Mouse (Mus musculus) heart, embryonic 14.5 days (tissue): ENCODE data around the gene Gstt3. TPM values are rescaled to one million over a fixed set of nuclear protein-coding genes. Genes with fewer than 3 reads are reported as not detected.
A peak's percentile ranks its signal among the peaks of the same experiment; 100 is the strongest.
"Not testable (repeated sequence)": the region's sequence is repeated elsewhere in the genome, so short reads cannot be mapped to it uniquely, and the experiment has no call there.

Source experiments
- ATAC-seq: fragments of 200-750 bp; cut with Nextera tagmentation; 2 replicates; pipeline ENCODE4 v1.8.0; 2017; ENCODE audit warnings: low read depth, moderate TSS enrichment; ENCODE audit not compliant: insufficient number of reproducible peaks, insufficient read depth, low FRiP score
- H3K27ac ChIP-seq, 2 experiments: fragments of 200-500 bp in 1 of 2; fragments of 300-500 bp in 1 of 2; sonication (generic) in 1 of 2; replicated peaks in 1 of 2; 2 replicates each; pipeline ENCODE4 v1.5.1; 2012 to 2014; ENCODE audit warnings: low read depth in 2 of 2, low read length in 2 of 2, control low read depth in 1 of 2, mild to moderate bottlenecking in 1 of 2, mixed read lengths in 1 of 2; ENCODE audit not compliant: control insufficient read depth in 1 of 2, insufficient read depth in 1 of 2
- H3K27me3 ChIP-seq: fragments of 300-500 bp; sonication (generic); 2 replicates; pipeline ENCODE4 v1.6.1; 2014; ENCODE audit warnings: mild to moderate bottlenecking, low read length, control low read depth; ENCODE audit not compliant: control insufficient read depth, insufficient read depth
- H3K36me3 ChIP-seq: fragments of 300-500 bp; sonication (generic); 2 replicates; pipeline ENCODE4 v1.6.1; 2014; ENCODE audit warnings: mild to moderate bottlenecking, control low read depth, low read length, mixed read lengths; ENCODE audit not compliant: control insufficient read depth, insufficient read depth
- H3K4me1 ChIP-seq, 2 experiments: fragments of 200-500 bp in 1 of 2; fragments of 300-500 bp in 1 of 2; sonication (generic) in 1 of 2; 2 replicates each; pipeline ENCODE4 v1.6.1; 2012 to 2014; ENCODE audit warnings: low read length in 2 of 2, control low read depth in 1 of 2, mixed read lengths in 1 of 2; ENCODE audit not compliant: control insufficient read depth in 2 of 2, insufficient read depth in 2 of 2
- H3K4me2 ChIP-seq: fragments of 300-500 bp; sonication (generic); 2 replicates; pipeline ENCODE4 v1.6.1; 2014; ENCODE audit warnings: mild to moderate bottlenecking, low read length
- H3K4me3 ChIP-seq, 2 experiments: fragments of 200-500 bp in 1 of 2; fragments of 300-500 bp in 1 of 2; sonication (generic) in 1 of 2; 2 replicates each; pipeline ENCODE4 v1.5.1; 2012 to 2014; ENCODE audit warnings: low read length in 2 of 2, mild to moderate bottlenecking in 2 of 2, control low read depth in 1 of 2, low read depth in 1 of 2, moderate library complexity in 1 of 2; ENCODE audit not compliant: control insufficient read depth in 1 of 2, insufficient read depth in 1 of 2
- H3K9ac ChIP-seq: fragments of 300-500 bp; sonication (generic); 2 replicates; pipeline ENCODE4 v1.6.1; 2014; ENCODE audit warnings: mild to moderate bottlenecking, low read length
- H3K9me3 ChIP-seq: fragments of 300-500 bp; sonication (generic); 2 replicates; pipeline ENCODE4 v1.6.1; 2016; ENCODE audit warnings: low read length, control low read depth; ENCODE audit not compliant: control insufficient read depth
- WGBS: fragments of 180-500 bp; shearing (Covaris S2); extraction: QIAGEN DNeasy Blood & Tissue Kit; methylation state at CpG from one replicate; pipeline ENCODE4 v1.1.7; 2014; 5-methylcytosine and 5-hydroxymethylcytosine counted together
- polyA plus RNA-seq: library from polyadenylated mRNA; unstranded; fragments of >200 nt; fragmentation: Nextera tagmentation; extraction: Ambion mirVana; gene quantifications from 2 replicates; pipeline ENCODE4 v1.2.1, GENCODE M21; 2014

The Gstt3 gene
- polyA plus RNA-seq, 1 experiment from 2014 or later: 3.2 TPM

GRCm38 (mm10) chr10:75777885-75778284 is 3.3 kb downstream of the Gstt3 start:
- Histone ChIP-seq H3K9ac (no peak overlapping the region), H3K4me1 (peaks cover 4 to 8% of the 10 kb centered on the region in 2 experiments; a peak in 2 of 4 replicates), H3K9me3 (no peaks in the 10 kb centered on the region), H3K4me2 (no peak overlapping the region), H3K27ac (no peak overlapping the region), H3K4me3 (no peak overlapping the region), H3K27me3 (peaks cover 10% of the 10 kb centered on the region), H3K36me3 (no peaks in the 10 kb centered on the region)
- ATAC-seq: no peak
- WGBS: 67% methylated on average over 2 of the region's 2 CpGs

DNA sequence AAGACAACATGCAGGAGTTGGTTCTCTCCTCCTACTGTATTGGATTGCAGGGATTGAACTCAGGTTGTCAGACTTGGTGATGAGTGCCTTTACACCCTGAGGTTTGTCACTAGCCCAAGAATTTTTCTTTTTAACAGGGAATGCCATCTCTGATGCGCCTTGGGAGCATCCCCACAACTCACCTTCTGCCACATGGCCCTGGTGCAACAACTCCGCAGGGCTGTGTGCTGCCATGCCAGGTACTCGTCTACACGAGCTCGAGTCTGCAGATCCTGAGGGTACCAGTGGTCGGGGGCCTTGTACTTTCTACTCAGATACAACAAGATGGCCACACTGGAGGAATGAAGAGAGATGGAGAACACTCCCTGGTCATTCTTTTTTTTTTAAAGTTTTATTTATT is 4.7 kb downstream of the Gstt3 start:
- Histone ChIP-seq H3K4me3 (no peak overlapping the region), H3K27ac (no peak overlapping the region), H3K36me3 (no peaks in the 10 kb centered on the region), H3K9ac (no peak overlapping the region), H3K4me1 (peaks cover 11 to 14% of the 10 kb centered on the region in 2 experiments; a peak in 3 of 4 replicates), H3K9me3 (no peaks in the 10 kb centered on the region), H3K27me3 (peaks cover 10% of the 10 kb centered on the region), H3K4me2 (no peak overlapping the region)
- ATAC-seq: no peak
- WGBS: 85% methylated on average over 6 of the region's 6 CpGs

- Histone ChIP-seq H3K36me3 (no peaks in the 10 kb centered on the region), H3K4me1 (peaks cover 6 to 8% of the 10 kb centered on the region in 2 experiments; a peak in 2 of 4 replicates), H3K27me3 (peaks cover 3% of the 10 kb centered on the region; the same call in 1 of the 2 replicates), H3K4me2 (no peak overlapping the region), H3K9me3 (no peaks in the 10 kb centered on the region), H3K27ac (no peak overlapping the region), H3K4me3 (no peak overlapping the region), H3K9ac (no peak overlapping the region)
- 90% methylated on average over 9 of the region's 9 CpGs for WGBS
- ATAC-seq: no peak
Observed at GRCm38 (mm10) chr10:75774587-75774986, 6.6 kb downstream of the Gstt3 start.

- H3K27ac ChIP-seq: no peak overlapping the region
- peaks cover 6 to 8% of the 10 kb centered on the region in 2 experiments; a peak in 2 of 4 replicates for H3K4me1 ChIP-seq
- 0 out of 2 replicates have a peak, but pooled peaks cover 3% of the 10 kb centered on the region for H3K27me3 ChIP-seq
- ATAC-seq: no peak
- H3K4me2 ChIP-seq: no peak overlapping the region
- H3K36me3 ChIP-seq: no peaks in the 10 kb centered on the region
- no peak overlapping the region for H3K4me3 ChIP-seq
- 85% methylated on average over 5 of the region's 5 CpGs for WGBS
- no peak overlapping the region for H3K9ac ChIP-seq
- no peaks in the 10 kb centered on the region for H3K9me3 ChIP-seq
Observed at GRCm38 (mm10) chr10:75774102-75774501, 7.1 kb downstream of the Gstt3 start.

GRCm38 (mm10) chr10:75772795-75773664 is 8.2 kb downstream of the Gstt3 start, which contains the start of gene Ddt:
TSS of gene Ddt (minus strand) at chr10:75773414.
- Histone ChIP-seq H3K4me1 (peaks cover 6 to 8% of the 10 kb centered on the region in 2 experiments; a peak in 2 of 4 replicates), H3K4me2 (peak within 1 kb of the TSS; percentile 91), H3K4me3 (peak within 1 kb of the TSS; percentile 53 to 81), H3K36me3 (no peaks in the 10 kb centered on the region), H3K9ac (peak within 1 kb of the TSS; percentile 71), H3K27me3 (no peaks in the 10 kb centered on the region), H3K27ac (0 out of 4 replicates have a peak within 1 kb of the TSS, but pooled peaks of 1 of the 2 experiments have one; percentile 49), H3K9me3 (no peaks in the 10 kb centered on the region)
- peak; percentile 85 for ATAC-seq
- WGBS: under 1% methylated on average over 45 of the region's 47 CpGs

- not testable (repeated sequence) for H3K4me3 ChIP-seq, ATAC-seq
- 31% methylated on average over 5 of the region's 5 CpGs for WGBS
Observed at GRCm38 (mm10) chr10:75767756-75768155, 13.5 kb downstream of the Gstt3 start.

GRCm38 (mm10) chr10:75766856-75767255 is 14.4 kb downstream of the Gstt3 start:
- 86% methylated on average over 6 of the region's 6 CpGs for WGBS
- Histone ChIP-seq H3K27me3 (no peaks in the 10 kb centered on the region), H3K36me3 (no peaks in the 10 kb centered on the region; the same call in 1 of the 2 replicates), H3K4me2 (no peak overlapping the region), H3K4me1 (peaks cover 0 to 8% of the 10 kb centered on the region in 2 experiments; a peak in 1 of 4 replicates), H3K9ac (no peak overlapping the region), H3K4me3 (no peak overlapping the region), H3K27ac (no peak overlapping the region), H3K9me3 (no peaks in the 10 kb centered on the region)
- ATAC-seq: no peak

More at GRCm38 (mm10) chr10:75767756-75768155, 13.5 kb downstream of the Gstt3 start:
- not testable (repeated sequence) for H3K36me3 ChIP-seq, H3K4me2 ChIP-seq, H3K9me3 ChIP-seq, H3K27ac ChIP-seq, H3K9ac ChIP-seq, H3K27me3 ChIP-seq
- peaks cover 4 to 14% of the 10 kb centered on the region in 2 experiments; a peak in 2 of 4 replicates for H3K4me1 ChIP-seq
